In the genomic region with DNA sequence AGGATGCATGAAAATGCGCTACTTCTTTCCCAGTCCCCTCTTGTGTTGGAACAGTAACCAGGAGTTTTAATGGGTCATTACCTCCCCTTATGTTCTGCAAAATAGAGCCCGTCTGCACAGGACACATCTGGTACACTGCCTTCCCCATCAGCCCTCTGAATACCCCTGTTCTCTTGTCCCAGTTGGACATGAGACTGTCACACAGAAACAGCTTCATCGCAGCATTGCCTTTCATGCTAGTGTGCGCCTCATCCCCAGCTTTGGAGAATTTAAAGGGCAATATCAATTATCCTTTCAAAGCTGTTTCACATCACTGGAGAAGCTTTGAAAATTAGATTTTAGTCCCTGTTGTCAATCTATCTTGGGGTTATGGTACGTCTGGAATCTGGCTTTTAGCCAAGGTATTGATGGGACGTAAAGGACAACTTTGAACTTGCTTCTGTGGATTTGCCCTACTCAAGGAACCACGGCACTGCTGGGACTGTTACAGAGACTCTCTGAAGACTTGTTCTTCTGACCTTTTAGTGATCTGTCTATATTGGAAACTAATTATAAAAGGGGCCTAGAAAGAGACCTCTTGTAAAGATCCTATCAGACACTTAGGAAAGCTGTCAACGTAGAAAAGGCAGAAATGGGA, we compare ENCODE assay signal across 25 mouse cellular contexts.
DNase-seq lines count a peak whose midpoint lies in the region; ATAC-seq and TF ChIP-seq lines count a peak whose summit lies in the region.
"Had no signal": no experiment of that assay in that cellular context is flagged by ENCODE, and none has a peak within 500 bp of the region (broad histone marks: within the 10 kb centered on the region; RNA-seq: fewer than 3 reads in every experiment).

No protein-coding gene starts in this region.

- TF ChIP-seq CTCF in brain, embryonic 14.5 days (IDR thresholded peaks at IDR 0.05; ENCODE audit: borderline replicate concordance, extremely low read depth, insufficient read depth, insufficient read length): no peak

- no peak overlapping the region for H3K9ac ChIP-seq in forebrain, embryonic 15.5 days (replicated peaks)
- H3K9ac ChIP-seq in forebrain, embryonic 11.5 days (ENCODE audit: low read length): no peak overlapping the region
- H3K9ac ChIP-seq in hindbrain, embryonic 15.5 days: no peak overlapping the region
- no peak overlapping the region for H3K9ac ChIP-seq in midbrain, embryonic 15.5 days
- no peak overlapping the region for H3K9ac ChIP-seq in intestine, embryonic 16.5 days (ENCODE audit: low read depth, low read length)
- H3K9ac ChIP-seq: heart, embryonic 12.5 days; liver, embryonic 15.5 days; lung, embryonic 15.5 days had no signal

- H3K27ac ChIP-seq in forebrain, embryonic 15.5 days (replicated peaks): no peak overlapping the region
- no peak overlapping the region for H3K27ac ChIP-seq in forebrain, embryonic 11.5 days (ENCODE audit: low read depth, low read length)
- H3K27ac ChIP-seq in hindbrain, embryonic 15.5 days (replicated peaks): no peak overlapping the region; the same call in 1 of the 2 replicates
- H3K27ac ChIP-seq in midbrain, embryonic 15.5 days: peak overlapping the region; percentile 0; the same call in 1 of the 2 replicates
- H3K27ac ChIP-seq in intestine, embryonic 16.5 days (ENCODE audit: low read length): no peak overlapping the region
- H3K27ac ChIP-seq: left cerebral cortex, adult 2 months; limb, embryonic 10.5 days; liver, embryonic 15.5 days; lung, embryonic 15.5 days had no signal

- H3K36me3 ChIP-seq in forebrain, embryonic 15.5 days: no peaks in the 10 kb centered on the region
- no peaks in the 10 kb centered on the region for H3K36me3 ChIP-seq in forebrain, embryonic 11.5 days (ENCODE audit: control insufficient read depth, insufficient read depth, low read length)
- H3K36me3 ChIP-seq in hindbrain, embryonic 15.5 days: no peaks in the 10 kb centered on the region
- no peaks in the 10 kb centered on the region for H3K36me3 ChIP-seq in midbrain, embryonic 15.5 days (replicated peaks)
- no peaks in the 10 kb centered on the region for H3K36me3 ChIP-seq in intestine, embryonic 16.5 days (ENCODE audit: control insufficient read depth, insufficient read depth, low read length)
- H3K36me3 ChIP-seq: heart, embryonic 12.5 days; limb, embryonic 10.5 days; liver, embryonic 15.5 days; lung, embryonic 15.5 days had no signal

- ATAC-seq in forebrain, embryonic 15.5 days (replicated peaks): peak; percentile 46; the same call in 1 of the 2 replicates
- no peak for ATAC-seq in forebrain, embryonic 11.5 days (replicated peaks; ENCODE audit: low FRiP score)
- peak; percentile 83 for ATAC-seq in hindbrain, embryonic 15.5 days (ENCODE audit: low FRiP score, low read depth)
- ATAC-seq in midbrain, embryonic 15.5 days (replicated peaks): peak; percentile 85
- no peak for ATAC-seq in intestine, embryonic 16.5 days
- ATAC-seq: CD4-positive, CD25-positive, alpha-beta regulatory T cell, adult 4 months had no signal

- H3K27me3 ChIP-seq in forebrain, embryonic 15.5 days: no peaks in the 10 kb centered on the region
- H3K27me3 ChIP-seq in forebrain, embryonic 11.5 days (ENCODE audit: control insufficient read depth, insufficient read depth, low read length): no peaks in the 10 kb centered on the region
- H3K27me3 ChIP-seq in hindbrain, embryonic 15.5 days: no peaks in the 10 kb centered on the region
- no peaks in the 10 kb centered on the region for H3K27me3 ChIP-seq in midbrain, embryonic 15.5 days (replicated peaks)
- no peaks in the 10 kb centered on the region for H3K27me3 ChIP-seq in intestine, embryonic 16.5 days (replicated peaks; ENCODE audit: control insufficient read depth, insufficient read depth, low read length)
- H3K27me3 ChIP-seq: heart, embryonic 12.5 days; liver, embryonic 15.5 days; lung, embryonic 15.5 days had no signal

- no peaks in the 10 kb centered on the region for H3K9me3 ChIP-seq in forebrain, embryonic 15.5 days
- H3K9me3 ChIP-seq in forebrain, embryonic 11.5 days (ENCODE audit: control insufficient read depth, low read length): no peaks in the 10 kb centered on the region
- no peaks in the 10 kb centered on the region for H3K9me3 ChIP-seq in hindbrain, embryonic 15.5 days
- H3K9me3 ChIP-seq in midbrain, embryonic 15.5 days: no peaks in the 10 kb centered on the region
- H3K9me3 ChIP-seq in intestine, embryonic 16.5 days (ENCODE audit: control insufficient read depth, low read length): no peaks in the 10 kb centered on the region
- H3K9me3 ChIP-seq: heart, embryonic 12.5 days; limb, embryonic 10.5 days; liver, embryonic 15.5 days; lung, embryonic 15.5 days had no signal

- 72% methylated on average over 8 of the region's 8 CpGs for WGBS in forebrain, embryonic 15.5 days
- WGBS in forebrain, embryonic 11.5 days: 77% methylated on average over 8 of the region's 8 CpGs
- 56% methylated on average over 8 of the region's 8 CpGs for WGBS in hindbrain, embryonic 15.5 days
- 68% methylated on average over 8 of the region's 8 CpGs for WGBS in midbrain, embryonic 15.5 days
- WGBS in intestine, embryonic 16.5 days: 81% methylated on average over 8 of the region's 8 CpGs

- H3K4me3 ChIP-seq in forebrain, embryonic 15.5 days: no peak overlapping the region
- H3K4me3 ChIP-seq in forebrain, embryonic 11.5 days (ENCODE audit: low read depth, low read length): no peak overlapping the region
- no peak overlapping the region for H3K4me3 ChIP-seq in hindbrain, embryonic 15.5 days
- H3K4me3 ChIP-seq in midbrain, embryonic 15.5 days: no peak overlapping the region
- no peak overlapping the region for H3K4me3 ChIP-seq in intestine, embryonic 16.5 days (ENCODE audit: low read length)
- H3K4me3 ChIP-seq: heart, embryonic 12.5 days; left cerebral cortex, adult 2 months; limb, embryonic 10.5 days; liver, embryonic 15.5 days; lung, embryonic 15.5 days had no signal

- no peak for DNase-seq in forebrain, embryonic 11.5 days (ENCODE audit: low spot score)
- peak; percentile 70 for DNase-seq in brain, embryonic 14.5 days (ENCODE audit: low read depth)
- DNase-seq in gastrocnemius, postnatal 25 days: no peak
- DNase-seq in spleen, postnatal 36 days (ENCODE audit: low spot score in 2 of 2): no peak
- DNase-seq: adrenal gland, postnatal 14 days; cerebellum, adult 8-10 months; gastrocnemius, postnatal 10 days; heart, adult 18-20 months; heart, postnatal 14 days; kidney, adult 18-20 months; kidney, postnatal 10 days; liver; lung, postnatal 4 days; retina, postnatal 1 day; thymus, adult 18-20 months had no signal

- H3K4me1 ChIP-seq in forebrain, embryonic 15.5 days: no peaks in the 10 kb centered on the region
- H3K4me1 ChIP-seq in forebrain, embryonic 11.5 days (replicated peaks; ENCODE audit: control insufficient read depth, insufficient read depth, low read length): no peaks in the 10 kb centered on the region
- no peaks in the 10 kb centered on the region for H3K4me1 ChIP-seq in hindbrain, embryonic 15.5 days (replicated peaks)
- H3K4me1 ChIP-seq in midbrain, embryonic 15.5 days: no peaks in the 10 kb centered on the region
- no peaks in the 10 kb centered on the region for H3K4me1 ChIP-seq in intestine, embryonic 16.5 days (ENCODE audit: control insufficient read depth, insufficient read depth, low read length)
- H3K4me1 ChIP-seq: heart, embryonic 12.5 days; limb, embryonic 10.5 days; liver, embryonic 15.5 days; lung, embryonic 15.5 days had no signal

- H3K4me2 ChIP-seq in forebrain, embryonic 15.5 days (replicated peaks): no peak overlapping the region
- no peak overlapping the region for H3K4me2 ChIP-seq in forebrain, embryonic 11.5 days (ENCODE audit: low read depth, low read length, severe bottlenecking)
- H3K4me2 ChIP-seq in hindbrain, embryonic 15.5 days: no peak overlapping the region; the same call in 1 of the 2 replicates
- H3K4me2 ChIP-seq in midbrain, embryonic 15.5 days: no peak overlapping the region
- H3K4me2 ChIP-seq in intestine, embryonic 16.5 days (ENCODE audit: low read depth, low read length): no peak overlapping the region
- H3K4me2 ChIP-seq: heart, embryonic 12.5 days; liver, embryonic 15.5 days; lung, embryonic 15.5 days had no signal

- no peak for TF ChIP-seq POLR2A in brain, embryonic 14.5 days (IDR thresholded peaks at IDR 0.05; ENCODE audit: borderline replicate concordance, extremely low read depth, insufficient read depth, insufficient read length, poor library complexity, severe bottlenecking)

Comparison
In these comparisons a context has a peak if more than half of its experiments do, and no peak if none do; other contexts are left out.
1. ATAC-seq: peak in forebrain, embryonic 15.5 days (single experiment), hindbrain, embryonic 15.5 days (single experiment) and midbrain, embryonic 15.5 days (single experiment); none in forebrain, embryonic 11.5 days (single experiment) and intestine, embryonic 16.5 days (single experiment).